In genomic region chr14:21822795-21823374, GRCm38 (mm10) we compare ENCODE assay signal across 8 mouse cellular contexts. TPM values are rescaled to one million over a fixed set of nuclear protein-coding genes. Genes with fewer than 3 reads are reported as not detected.
A peak's percentile ranks its signal among the peaks of the same experiment; 100 is the strongest.
DNase-seq lines count a peak whose midpoint lies in the region; ATAC-seq and TF ChIP-seq lines count a peak whose summit lies in the region.

No protein-coding gene starts in this region.

- TF ChIP-seq EP300 in lung, postnatal 0 days (IDR thresholded peaks at IDR 0.05): no peak; the same call in 1 of the 2 replicates

- peak overlapping the region; percentile 49 for H3K27ac ChIP-seq in hindbrain, embryonic 15.5 days (replicated peaks)
- H3K27ac ChIP-seq in lung, postnatal 0 days (ENCODE audit: low read length): peak overlapping the region; percentile 84
- peak overlapping the region; percentile 90 for H3K27ac ChIP-seq in small intestine, adult 2 months (ENCODE audit: insufficient read depth, low read depth, low read length)

- peak; percentile 66 for DNase-seq in MN1 (ENCODE audit: low spot score)
- peak; percentile 77 for DNase-seq in gastrocnemius, postnatal 10 days
- peak; percentile 82 for DNase-seq in left cerebral cortex, adult 11 months (ENCODE audit: low spot score)
- peak; percentile 84 for DNase-seq in lung, postnatal 0 days (ENCODE audit: low spot score)
- DNase-seq in embryo, embryonic 10.5 days (ENCODE audit: low spot score): no peak

- TF ChIP-seq CTCF in lung, postnatal 0 days (IDR thresholded peaks at IDR 0.05): no peak
- TF ChIP-seq CTCF in small intestine, adult 2 months (IDR thresholded peaks at IDR 0.05; ENCODE audit: extremely low read depth, insufficient read length, insufficient replicate concordance, low read depth, low read length): no peak

- no peak for TF ChIP-seq POLR2A in small intestine, adult 2 months (IDR thresholded peaks at IDR 0.05; ENCODE audit: low read depth, low read length)

- no peak overlapping the region for H3K4me2 ChIP-seq in hindbrain, embryonic 15.5 days
- no peak overlapping the region for H3K4me2 ChIP-seq in lung, postnatal 0 days (replicated peaks; ENCODE audit: low read depth, low read length)

- no peaks in the 10 kb centered on the region for H3K27me3 ChIP-seq in hindbrain, embryonic 15.5 days
- no peaks in the 10 kb centered on the region for H3K27me3 ChIP-seq in lung, postnatal 0 days (replicated peaks; ENCODE audit: insufficient read depth, low read length)
- no peaks in the 10 kb centered on the region for H3K27me3 ChIP-seq in small intestine, adult 2 months (ENCODE audit: control insufficient read depth, insufficient read depth, low read length)

- H3K9ac ChIP-seq in hindbrain, embryonic 15.5 days: no peak overlapping the region
- no peak overlapping the region for H3K9ac ChIP-seq in lung, postnatal 0 days (replicated peaks; ENCODE audit: low read depth)

- H3K36me3 ChIP-seq in hindbrain, embryonic 15.5 days: no peaks in the 10 kb centered on the region
- no peaks in the 10 kb centered on the region for H3K36me3 ChIP-seq in lung, postnatal 0 days (ENCODE audit: insufficient read depth, low read length)
- no peaks in the 10 kb centered on the region for H3K36me3 ChIP-seq in small intestine, adult 2 months (ENCODE audit: control insufficient read depth, insufficient read depth, low read length)

- 0 out of 2 replicates have a peak, but pooled peaks cover 6% of the 10 kb centered on the region for H3K4me1 ChIP-seq in hindbrain, embryonic 15.5 days (replicated peaks)
- peaks cover 20% of the 10 kb centered on the region; the same call in 1 of the 2 replicates for H3K4me1 ChIP-seq in lung, postnatal 0 days (ENCODE audit: insufficient read depth, low read depth, low read length)
- peaks cover 40% of the 10 kb centered on the region for H3K4me1 ChIP-seq in small intestine, adult 2 months (ENCODE audit: control insufficient read depth, insufficient read depth, insufficient read length, low read length)

- no peak overlapping the region for H3K4me3 ChIP-seq in hindbrain, embryonic 15.5 days
- H3K4me3 ChIP-seq in lung, postnatal 0 days (ENCODE audit: low read depth, low read length): no peak overlapping the region
- H3K4me3 ChIP-seq in small intestine, adult 2 months (ENCODE audit: low read depth, low read length): no peak overlapping the region

- 49% methylated on average over 7 of the region's 7 CpGs for WGBS in hindbrain, embryonic 15.5 days
- 10% methylated on average over 7 of the region's 7 CpGs for WGBS in lung, postnatal 0 days
- 8% methylated on average over 7 of the region's 7 CpGs for WGBS in small intestine, adult 2 months

- H3K9me3 ChIP-seq in hindbrain, embryonic 15.5 days: no peaks in the 10 kb centered on the region
- H3K9me3 ChIP-seq in lung, postnatal 0 days (ENCODE audit: low read length): no peaks in the 10 kb centered on the region

- peak; percentile 60; the same call in 1 of the 2 replicates for ATAC-seq in cerebellum, adult (ENCODE audit: insufficient number of reproducible peaks, low FRiP score, low TSS enrichment)
- ATAC-seq in hindbrain, embryonic 15.5 days (ENCODE audit: low FRiP score, low read depth): peak; percentile 42; the same call in 1 of the 2 replicates
- peak; percentile 78 for ATAC-seq in lung, postnatal 0 days

RNA-seq across cellular contexts. Expression of gene Vdac2, which starts 2.2 kb away (rescaled TPM):
- total RNA-seq in gastrocnemius, postnatal 10 days (2021): 100 to 1,000 TPM; 308 to 335 TPM
- polyA plus RNA-seq in hindbrain, embryonic 15.5 days (2015; fragmentation: Nextera tagmentation; extraction: Ambion mirVana): 282 TPM in 2 replicates
- 220 and 221 TPM in 2 replicates for polyA plus RNA-seq in lung, postnatal 0 days (2015; fragmentation: Nextera tagmentation; extraction: Ambion mirVana)
- 131 and 371 TPM in 2 replicates for polyA plus RNA-seq in small intestine, adult 2 months (2012; rRNA removed)

RNA-seq across cellular contexts. Expression of gene Comtd1, which starts 25.9 kb away (rescaled TPM):
- 10 to 100 TPM; 10.3 to 11.1 TPM for total RNA-seq in gastrocnemius, postnatal 10 days (2021)
- 59.9 and 63.0 TPM in 2 replicates for polyA plus RNA-seq in hindbrain, embryonic 15.5 days (2015; fragmentation: Nextera tagmentation; extraction: Ambion mirVana)
- 13.0 and 14.7 TPM in 2 replicates for polyA plus RNA-seq in lung, postnatal 0 days (2015; fragmentation: Nextera tagmentation; extraction: Ambion mirVana)
- polyA plus RNA-seq in small intestine, adult 2 months (2012; rRNA removed): 58.7 and 137 TPM in 2 replicates
